Mouse (Mus musculus) stomach, postnatal 0 days (tissue): ENCODE data around the gene Igf1.

Experiments used
- CTCF ChIP-seq: IDR thresholded peaks from 2 replicates; pipeline ENCODE4 v1.5.1; 2016; ENCODE audit warnings: antibody characterized with exemption, low read depth, mild to moderate bottlenecking, moderate library complexity
- EP300 ChIP-seq: optimal IDR thresholded peaks from 2 replicates; pipeline ENCODE3; 2016; ENCODE audit warnings: antibody characterized with exemption

GRCm38 (mm10) chr10:87867217-87867616 is 9.2 kb downstream of the Igf1 start:
- no peak for TF ChIP-seq EP300
- no peak for TF ChIP-seq CTCF
